Mouse (Mus musculus) bone marrow, adult 2 months (tissue): ENCODE measurements around the gene Car14.

ENCODE experiments used
- CTCF ChIP-seq: fragments of 200-500 bp; IDR thresholded peaks from 2 replicates; pipeline ENCODE4 v1.5.1; 2011; ENCODE audit warnings: low read length, control low read depth; ENCODE audit not compliant: control insufficient read depth, insufficient read depth
- POLR2A ChIP-seq: fragments of 200-500 bp; IDR thresholded peaks from 2 replicates; pipeline ENCODE4 v1.6.1; 2011; ENCODE audit warnings: low read depth, mild to moderate bottlenecking, control low read depth, low read length, borderline replicate concordance; ENCODE audit not compliant: control insufficient read depth

DNA sequence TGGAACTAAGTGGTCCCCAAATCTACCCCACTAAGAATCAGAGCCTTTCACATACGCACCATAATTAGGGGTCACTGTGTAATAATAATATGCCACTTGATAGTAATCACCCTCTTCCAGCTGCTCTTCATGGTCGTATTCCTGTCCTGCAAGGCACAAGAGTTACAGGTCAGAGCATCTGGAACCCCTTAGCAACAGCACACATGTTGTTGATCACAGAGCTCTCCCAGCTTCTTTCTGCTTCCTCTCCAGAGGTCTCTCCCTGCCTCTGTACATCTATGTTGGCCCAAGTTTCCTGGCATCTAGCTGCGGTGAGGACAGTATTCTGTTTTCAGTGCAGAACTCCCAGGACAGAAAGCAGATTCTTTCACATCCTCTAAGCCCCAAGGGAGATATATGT, 14.8 kb downstream of the Car14 start:
- TF ChIP-seq CTCF = no peak
- no peak for TF ChIP-seq POLR2A
